Mouse (Mus musculus) heart, adult 18-20 months (tissue): ENCODE data around the gene Ppp1r13b. TPM values are rescaled to one million over a fixed set of nuclear protein-coding genes. Genes with fewer than 3 reads are reported as not detected.
A peak's percentile ranks its signal among the peaks of the same experiment; 100 is the strongest.

Source experiments
- DNase-seq, 2 experiments: peaks; one replicate each; pipeline ENCODE4 v3.0.0; 2021 to 2022; ENCODE audit warnings: mixed read lengths in 1 of 2
- total RNA-seq, 2 experiments: library from RNA; stranded (reverse); gene quantifications; 2 replicates each; pipeline ENCODE4 v1.2.3; 2021

Ppp1r13b gene
- total RNA-seq, 2 experiments from 2014 or later: 16.9 to 17.8 TPM

DNA sequence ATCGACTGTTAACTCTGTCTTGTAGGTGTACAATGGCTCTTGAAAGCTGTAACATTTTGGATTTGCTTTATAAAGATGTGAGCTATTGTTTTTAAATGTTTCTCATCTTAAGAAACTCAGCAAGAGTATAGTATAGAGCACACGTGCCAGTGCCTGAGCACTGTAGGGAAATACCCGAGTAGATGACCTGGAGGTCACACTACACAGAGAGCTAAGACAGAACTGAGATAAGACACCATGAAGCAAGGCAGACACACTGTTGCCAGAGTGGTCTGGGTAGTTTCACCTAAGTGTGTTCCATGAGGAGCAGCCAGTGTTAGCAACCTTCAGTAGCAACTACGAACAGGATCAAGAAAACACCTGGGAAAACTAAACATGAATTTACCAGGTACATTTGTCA is 25.1 kb downstream of the Ppp1r13b start:
- no peak for DNase-seq

DNA sequence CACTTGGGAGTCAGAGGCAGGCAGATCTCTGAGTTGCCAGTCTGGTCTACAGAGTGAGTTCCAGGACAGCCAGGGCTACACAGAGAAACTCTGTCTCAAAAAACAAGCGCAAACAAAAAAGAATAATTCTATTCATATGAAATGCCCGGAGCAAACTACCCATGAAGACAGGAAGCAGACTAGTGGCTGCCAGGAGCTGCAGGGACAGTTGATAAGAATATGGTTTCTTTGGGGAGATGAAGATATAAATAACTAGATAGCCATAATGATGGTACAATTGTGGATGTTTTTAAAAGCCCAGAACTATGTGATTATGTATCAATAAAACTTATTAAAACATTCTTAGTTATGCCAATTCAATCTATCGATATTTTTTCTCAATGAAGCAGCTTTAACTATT is 25.9 kb downstream of the Ppp1r13b start:
- no peak for DNase-seq

DNA sequence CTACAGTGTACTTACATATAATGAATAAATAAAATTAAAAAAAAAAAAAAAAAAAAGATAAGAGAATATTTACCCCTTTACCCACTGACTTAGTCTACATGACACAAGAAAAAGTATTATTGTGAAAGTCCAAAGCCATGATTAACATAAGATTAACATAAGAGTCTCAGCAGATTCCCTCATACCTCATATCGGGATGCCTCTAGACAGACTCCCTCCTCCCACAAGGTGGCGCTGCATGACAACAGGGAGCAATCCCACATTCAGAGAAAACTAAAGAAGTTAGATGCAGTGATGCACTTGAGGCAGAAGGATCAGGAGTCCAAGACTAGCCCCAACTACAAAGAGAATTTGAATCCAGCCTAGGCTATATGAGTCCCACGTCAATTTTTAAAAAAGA is 29.7 kb downstream of the Ppp1r13b start:
- peak; percentile 76 to 93 for DNase-seq

DNA sequence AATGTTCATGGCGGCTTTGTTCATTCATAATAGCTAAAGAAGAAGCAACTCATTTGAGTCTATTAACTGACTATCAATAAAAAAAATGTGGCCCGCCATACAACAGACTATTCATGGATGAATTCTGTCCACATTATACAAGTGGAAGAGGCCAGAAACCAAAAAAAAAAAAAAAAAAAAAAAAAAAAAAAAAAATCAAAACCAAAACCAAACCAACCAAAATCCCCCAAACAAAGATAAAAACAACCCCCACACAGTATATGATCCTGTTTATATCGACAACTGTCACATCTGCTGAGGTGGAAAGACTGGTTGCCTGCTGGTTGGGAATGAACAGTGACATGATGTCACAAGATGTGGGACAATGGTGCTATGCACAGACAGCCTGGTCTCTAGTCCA is 32.4 kb downstream of the Ppp1r13b start:
- no peak for DNase-seq

DNA sequence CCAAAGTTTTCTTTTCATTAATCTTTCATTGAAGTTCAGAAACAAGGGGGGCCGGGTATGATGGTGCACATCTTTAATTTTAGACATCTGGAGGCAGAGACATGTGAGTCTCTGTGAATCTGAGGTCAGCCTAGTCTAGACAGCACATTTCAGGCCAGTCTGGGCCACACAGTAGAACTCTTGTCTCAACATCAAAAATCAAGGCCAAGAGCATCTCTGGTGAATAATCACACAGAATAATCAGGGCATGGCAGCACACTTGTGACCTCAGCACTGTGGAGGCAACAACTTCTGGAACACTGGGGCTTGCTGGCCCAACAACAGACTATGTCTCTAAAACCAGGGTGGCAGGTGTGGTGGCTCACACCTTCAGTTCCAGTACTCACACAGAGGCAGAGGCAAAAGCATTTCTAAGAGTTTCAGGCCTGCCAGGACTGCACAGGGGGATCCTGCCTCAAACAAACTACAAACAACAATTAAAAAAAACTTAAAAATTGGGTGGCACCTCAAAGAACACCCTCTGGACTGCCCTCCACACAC is 33.2 kb downstream of the Ppp1r13b start:
- DNase-seq: no peak

DNA sequence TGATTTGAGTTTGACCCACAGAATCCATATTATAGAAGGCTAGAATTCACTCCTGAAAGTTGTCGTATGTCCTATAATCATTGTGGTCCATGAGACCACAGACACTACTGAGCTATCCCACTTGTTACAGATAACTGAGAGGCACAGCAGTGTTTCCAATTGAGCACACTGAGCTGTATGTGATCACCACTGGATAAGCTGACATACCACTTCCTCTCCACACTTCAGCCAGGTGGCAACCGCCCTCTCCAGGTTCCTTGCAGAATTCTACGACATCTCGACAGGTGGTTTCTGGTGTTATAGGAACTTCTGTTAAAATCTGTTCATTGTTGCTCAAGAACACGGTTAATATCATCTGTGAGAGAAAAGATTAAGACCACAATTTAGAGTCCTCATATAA is 35.8 kb downstream of the Ppp1r13b start:
- no peak for DNase-seq

DNA sequence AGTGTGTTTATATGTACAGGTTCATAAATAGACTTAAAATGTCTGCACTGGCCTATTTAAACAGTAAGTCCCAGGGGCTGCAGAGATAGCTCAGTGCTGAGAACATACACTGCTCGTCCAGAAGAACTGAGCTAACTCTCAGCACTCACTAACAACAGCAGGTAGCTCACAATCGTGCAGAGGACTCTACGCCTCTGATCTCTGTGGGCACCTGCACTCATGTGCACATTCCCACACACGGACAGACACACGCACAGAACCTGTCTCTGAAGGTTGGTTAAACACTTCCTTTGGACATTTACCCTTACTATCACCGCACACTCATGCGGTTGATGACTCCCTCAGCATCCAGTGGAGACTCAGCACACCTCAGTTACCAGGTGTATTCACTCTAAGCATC is 37.1 kb downstream of the Ppp1r13b start:
- no peak for DNase-seq

DNA sequence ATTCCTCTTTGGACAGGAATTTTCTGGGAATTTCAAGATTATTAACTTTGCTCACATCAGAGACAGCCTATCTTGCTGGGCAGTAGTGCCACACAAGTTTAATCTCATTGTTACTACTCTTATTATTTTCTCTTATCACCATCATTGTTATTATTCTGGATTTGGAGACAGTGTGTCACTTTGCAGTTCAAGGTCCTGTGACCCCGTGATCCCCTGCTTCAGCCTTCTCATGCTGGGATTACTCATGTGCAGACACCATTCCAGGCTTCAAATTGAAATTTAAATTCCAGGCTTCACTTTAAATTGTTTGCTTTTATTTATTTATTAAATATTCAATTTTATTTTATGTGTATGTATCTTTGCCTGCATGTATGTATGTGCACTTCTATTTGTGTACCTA is 38.1 kb downstream of the Ppp1r13b start:
- DNase-seq: no peak

DNA sequence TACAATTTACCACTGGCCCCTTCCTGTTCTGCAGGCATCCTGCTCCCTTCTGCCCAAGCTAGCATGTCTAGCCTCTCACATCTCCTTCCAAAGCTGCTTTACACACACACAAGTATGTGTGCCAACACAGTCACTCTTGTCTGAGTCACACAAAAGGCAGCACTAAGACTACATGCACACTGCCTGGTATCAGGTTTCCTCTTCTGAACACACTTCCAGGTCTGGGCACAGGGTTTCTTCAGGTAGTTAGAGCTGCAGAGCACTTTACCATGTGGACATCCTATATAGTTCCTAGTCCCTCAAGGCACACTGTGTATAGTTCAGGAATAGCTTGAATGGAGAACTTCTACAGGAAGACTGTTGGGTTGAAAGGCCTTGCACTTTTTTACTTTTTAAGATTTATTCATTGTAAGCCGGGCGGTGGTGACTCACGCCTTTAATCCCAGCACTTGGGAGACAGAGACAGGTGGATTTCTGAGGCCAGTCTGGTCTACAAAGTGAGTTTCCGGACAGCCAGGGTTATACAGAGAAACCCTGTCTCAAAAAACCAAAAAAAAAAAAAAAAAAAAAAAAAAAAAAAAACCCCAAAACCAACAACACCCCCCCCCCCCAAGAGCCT is 43.6 kb downstream of the Ppp1r13b start:
- DNase-seq: no peak

DNA sequence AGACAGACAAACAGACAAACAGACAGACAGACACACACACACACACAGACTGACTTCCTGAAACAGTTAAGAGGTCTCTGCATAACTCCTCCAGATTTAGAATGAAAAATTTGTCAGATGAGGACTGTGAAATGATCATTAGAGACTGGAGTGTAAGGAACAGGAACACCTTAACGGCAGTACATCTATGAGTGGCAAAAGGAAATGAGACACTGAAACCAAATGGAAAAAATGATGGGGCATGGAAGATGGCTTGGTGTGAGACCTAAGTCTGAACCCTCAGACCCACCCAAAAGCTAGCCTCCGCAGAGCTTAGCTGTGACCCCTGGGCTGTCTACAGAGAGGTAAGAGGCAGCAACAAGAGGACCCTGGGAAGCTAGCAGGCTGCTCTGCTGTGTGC is 52.5 kb downstream of the Ppp1r13b start:
- DNase-seq: no peak

DNA sequence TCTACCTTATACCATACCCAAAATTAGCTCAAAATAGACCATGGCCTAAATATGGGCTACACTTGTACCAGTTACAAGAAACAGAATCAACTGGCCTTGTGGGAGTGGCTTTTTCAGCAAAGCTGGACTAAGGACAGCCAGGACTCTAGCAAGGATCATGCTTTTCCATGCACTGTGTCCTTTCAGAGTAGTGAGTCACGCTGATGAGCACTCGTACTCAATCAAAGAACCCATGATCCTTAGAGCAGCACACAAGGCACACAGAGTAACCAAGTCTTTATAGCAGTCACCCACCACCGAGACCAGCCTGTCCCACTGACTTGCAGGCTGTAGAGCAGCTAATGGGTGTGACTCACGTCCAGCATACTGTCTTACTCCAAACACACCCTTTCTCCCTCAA is 54.4 kb downstream of the Ppp1r13b start:
- no peak for DNase-seq

DNA sequence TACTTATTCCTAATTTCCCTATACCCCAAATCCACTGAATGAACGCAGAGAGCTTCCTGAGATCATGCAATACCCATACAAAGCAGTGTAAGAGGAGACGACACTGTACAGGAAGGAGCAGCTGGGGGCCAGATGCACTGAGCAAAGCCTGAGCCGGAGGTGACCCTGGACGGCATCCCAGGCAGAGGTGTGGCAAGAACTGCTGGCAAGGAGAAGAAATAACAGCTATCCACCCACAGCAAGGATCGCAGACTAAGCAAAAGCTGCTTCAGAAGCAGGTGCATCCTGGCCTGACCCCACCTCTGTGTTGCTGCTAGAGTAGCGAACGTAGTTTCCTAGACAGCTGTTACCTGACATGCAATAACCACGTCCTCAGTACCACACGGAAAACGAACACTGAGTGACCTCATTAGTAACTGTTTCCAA is 54.9 kb downstream of the Ppp1r13b start:
- DNase-seq: peak; percentile 61 to 79

DNA sequence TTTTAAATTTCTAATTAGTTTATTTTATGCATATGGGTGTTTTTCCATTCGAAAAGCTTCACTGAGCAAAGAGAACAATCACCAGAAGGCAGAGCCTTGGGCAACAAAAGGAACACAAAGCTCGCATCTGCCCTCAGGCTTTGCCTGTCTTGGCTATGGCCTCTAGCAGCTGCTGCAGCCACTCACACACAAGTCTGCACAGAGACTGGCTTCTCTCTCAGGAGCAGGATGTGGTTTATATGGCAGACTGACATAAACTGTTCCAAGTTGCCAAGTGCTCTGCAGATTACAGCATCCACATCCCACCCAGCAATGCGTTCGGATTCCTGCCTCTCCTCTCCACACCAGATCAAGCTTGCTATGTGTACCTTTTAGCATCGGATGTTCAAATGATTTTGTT is 56.2 kb downstream of the Ppp1r13b start:
- no peak for DNase-seq

DNA sequence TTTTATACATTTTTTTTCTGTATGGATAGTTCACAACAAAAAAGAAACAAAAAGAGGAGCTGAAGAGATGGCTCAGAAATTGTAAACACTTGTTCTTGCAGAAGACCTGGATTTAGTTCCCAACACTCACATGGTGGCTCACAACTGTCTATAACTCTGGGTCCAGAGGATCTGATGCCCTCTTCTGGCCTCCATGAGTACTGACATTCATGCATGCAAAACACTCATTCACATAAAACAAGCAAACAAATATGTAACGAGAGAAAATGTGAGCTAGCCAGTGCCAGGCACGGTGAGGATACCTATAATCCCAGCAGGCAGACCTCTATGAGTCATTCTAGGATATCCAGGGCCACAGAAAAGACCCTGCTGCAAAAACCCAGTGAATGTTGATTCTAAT is 56.7 kb downstream of the Ppp1r13b start:
- DNase-seq: no peak

DNA sequence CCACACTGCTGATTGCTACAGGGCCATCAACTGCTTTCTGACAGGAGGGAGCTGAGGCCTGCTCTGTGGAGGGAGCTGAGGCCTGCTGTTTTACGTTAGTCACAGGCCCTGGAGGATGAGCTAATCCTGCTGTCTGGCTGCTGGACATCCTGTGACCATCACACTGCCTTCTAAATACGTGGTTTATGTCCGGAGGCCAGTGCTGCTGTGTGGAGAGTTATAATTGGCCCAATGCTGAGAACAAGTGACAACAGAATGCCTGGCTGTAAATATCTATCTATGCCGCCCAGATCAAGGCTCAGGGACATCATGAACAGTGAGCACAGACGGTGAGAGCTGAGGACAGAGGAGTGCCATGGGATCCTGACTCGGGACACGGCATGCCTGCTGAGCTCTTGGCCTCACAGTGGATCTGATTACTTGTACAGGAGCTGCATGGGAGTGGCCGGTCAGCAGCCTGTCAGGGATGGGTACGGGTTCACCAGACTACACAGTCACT is 59.6 kb downstream of the Ppp1r13b start:
- DNase-seq: peak in 1 of 2 experiments; percentile 34

DNA sequence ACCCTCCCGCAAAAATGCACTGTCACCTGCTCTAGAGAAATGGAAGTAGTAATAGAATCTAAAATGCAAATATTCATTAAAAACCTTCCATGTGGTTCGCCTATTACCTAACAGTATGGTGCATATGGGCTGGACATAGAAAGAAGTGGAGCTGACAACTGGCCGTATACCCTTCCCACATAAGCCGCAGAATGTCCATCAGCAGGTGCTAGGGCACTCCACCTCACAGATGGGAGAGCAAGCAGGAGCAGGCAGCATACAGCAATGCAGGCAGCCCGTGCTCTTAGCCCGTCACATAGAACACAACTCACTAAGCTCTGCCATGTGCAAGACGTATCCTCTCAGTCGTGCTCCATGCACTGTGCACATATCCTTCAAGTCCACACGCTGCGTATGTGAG is 61.1 kb downstream of the Ppp1r13b start:
- DNase-seq: no peak

DNA sequence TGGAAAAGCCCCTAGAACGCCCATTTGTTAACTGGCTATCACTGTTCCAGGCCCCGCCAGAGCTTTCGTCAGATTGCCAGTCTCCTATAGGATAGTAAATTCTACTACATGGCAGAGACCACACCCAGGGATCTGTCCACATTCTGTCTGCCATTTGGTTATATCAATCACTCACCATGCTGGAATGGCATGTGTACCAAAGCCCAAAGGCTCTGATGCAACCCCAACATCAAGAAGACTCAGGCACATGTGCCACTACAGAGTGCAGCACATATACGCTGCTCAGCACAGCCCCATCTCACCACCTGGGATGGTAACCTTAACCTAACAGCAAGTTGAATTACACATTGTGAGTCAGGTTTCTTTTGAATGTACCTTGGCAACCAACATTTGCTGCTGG is 62.0 kb downstream of the Ppp1r13b start:
- no peak for DNase-seq

DNA sequence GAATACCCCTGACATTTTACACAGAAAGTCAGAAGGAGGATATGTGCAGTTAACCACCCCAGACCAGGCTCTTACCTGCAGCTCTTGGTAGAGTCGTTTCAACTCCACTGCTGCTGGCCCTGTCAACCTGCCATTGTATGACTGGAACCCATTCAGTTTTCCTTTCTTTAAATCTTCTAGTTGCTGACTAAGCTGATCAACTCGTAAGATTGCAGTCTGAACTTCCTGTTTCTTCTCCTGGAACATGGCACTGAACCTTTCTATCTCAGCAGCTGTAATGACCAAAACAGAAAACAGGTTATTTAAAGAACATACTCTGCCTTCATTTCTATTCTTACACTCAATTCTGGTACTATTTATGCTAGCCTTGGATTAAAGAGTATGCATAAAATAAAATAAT is 64.4 kb downstream of the Ppp1r13b start:
- no peak for DNase-seq

DNA sequence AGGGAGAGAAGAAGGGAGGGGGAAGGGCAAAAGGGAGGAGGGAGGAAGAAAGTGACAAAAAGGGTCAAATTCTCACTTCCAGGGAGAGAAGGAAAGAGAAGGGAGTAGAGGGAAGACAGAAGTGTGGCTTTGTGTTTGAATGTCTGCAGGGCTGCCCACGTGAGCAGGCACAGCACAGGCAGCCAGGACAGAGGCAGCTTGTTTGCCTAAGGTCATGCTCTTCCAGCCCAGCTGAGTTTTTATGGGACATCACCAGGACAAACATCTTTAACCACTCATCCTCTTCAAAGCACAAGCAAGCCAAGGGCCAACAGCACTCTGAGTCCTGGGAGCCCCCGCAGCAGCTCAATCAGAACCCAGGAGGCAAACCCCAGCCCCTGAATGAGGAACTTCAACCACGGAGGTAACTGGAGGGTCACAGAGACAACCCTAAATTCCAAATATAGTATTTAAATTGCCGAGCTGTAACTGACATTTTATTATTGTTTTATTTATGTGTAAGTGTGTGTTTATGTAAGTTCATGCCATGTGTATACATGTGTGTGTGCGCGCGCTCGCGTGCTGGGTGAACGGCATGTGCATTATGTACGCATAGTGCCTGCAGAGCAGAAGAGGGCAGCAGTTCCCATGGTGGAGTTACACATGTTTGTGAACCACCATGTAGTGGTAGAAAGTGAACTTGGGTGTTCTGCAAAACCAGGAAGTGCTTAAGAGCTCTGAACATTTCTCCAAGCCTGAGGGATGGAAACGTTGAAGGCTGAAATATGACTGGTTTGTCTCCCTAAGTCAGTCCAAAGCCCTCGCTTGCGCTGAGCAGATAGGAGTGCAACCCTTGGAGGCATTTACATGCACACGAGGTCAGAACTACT is 65.1 kb downstream of the Ppp1r13b start:
- DNase-seq: no peak

DNA sequence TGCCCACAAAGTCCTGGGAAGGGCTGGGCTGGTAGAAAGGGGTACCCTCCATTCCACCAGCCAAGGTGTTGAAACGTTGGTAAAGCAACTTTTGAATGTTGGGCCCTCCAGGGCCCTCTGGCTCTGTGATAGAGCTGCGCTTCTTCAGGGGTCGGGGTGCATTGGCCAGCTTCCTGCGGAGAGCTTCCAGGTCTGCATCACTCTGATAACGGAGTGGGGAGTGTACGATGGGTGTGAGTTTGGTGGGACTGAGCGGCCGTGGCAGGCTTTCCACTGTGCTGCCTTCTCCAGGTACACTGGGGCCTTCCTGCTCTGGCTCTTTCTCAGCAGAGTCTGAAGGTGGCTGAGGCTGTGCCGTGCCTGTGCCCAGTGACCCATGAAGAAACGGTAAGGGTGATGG is 74.5 kb downstream of the Ppp1r13b start:
- no peak for DNase-seq

DNA sequence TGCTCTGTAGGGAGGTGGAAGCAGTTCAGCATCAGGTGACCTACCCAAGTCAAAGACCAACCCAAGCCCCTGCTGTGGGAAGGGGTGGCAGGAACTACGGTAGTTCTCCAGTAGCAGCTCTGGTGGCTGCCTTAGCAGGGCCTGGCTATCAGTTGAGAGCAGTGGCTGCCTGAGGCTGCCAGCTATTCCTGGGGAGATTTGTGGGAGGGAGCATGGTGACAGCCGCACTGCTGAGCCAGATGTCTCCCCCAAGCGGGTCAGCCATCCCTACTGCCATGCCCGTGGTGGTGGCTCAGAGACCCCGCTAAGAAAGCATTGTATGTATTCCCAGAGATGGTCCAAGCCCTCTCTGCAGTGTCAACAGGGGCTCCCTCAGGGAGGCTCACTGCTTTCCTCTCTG is 75.3 kb downstream of the Ppp1r13b start:
- no peak for DNase-seq

DNA sequence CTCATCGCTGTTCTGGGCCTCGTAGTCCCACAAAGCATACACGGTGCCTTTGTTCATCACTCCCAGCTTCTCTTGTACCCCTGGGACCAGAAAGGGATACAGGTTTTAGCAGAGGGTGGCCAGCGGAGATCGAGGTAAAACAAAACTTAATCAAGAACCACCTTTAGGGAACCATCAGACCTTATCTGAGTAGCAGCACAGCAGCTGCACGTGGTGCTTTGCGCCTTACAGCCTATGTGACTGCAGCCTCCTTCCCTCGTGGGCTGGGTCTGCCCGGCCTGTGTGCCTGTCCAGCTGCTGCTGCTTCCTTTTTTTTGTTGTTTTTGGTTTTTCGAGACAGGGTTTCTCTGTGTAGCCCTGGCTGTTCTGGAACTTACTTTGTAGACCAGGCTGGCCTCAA is 77.5 kb downstream of the Ppp1r13b start:
- DNase-seq: no peak

DNA sequence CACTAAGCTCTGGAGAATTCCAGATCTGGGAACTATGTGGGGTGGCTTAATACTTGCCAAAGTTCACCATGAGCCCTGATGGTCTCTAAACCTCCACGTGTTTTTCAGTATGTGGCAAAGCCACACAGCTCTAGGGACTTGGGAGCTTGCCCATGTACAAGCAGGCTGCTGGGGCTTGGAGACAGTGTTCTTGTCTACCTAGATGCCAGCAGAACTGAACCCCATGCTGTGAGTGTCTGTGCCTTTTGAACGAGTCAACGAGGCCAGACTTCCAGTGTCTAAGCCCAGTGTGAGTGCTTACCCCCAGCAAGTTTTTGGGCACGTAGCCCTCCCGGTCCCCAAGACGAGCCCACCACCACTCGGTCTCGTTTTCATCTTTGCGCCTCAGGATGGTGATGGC is 78.0 kb downstream of the Ppp1r13b start:
- no peak for DNase-seq

DNA sequence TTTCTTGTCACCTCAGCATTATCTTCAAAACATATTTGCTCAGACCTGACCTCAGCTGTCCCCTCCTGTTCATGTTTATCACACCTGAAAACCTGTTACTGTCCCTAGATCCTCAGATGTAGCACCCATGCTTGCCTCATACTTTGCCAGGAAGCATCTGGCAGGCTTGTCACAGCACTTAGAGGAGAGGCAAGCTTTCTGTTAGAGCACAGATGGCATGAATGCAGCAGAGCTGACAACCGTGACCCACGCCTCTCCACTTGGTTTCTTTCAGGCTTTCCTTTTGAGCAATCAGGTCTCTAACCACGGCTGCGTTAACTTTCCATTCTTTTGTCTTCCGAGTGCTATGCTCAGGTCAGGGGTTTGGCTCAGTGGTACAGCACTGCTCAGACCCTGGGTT is 78.5 kb downstream of the Ppp1r13b start:
- no peak for DNase-seq
